Mouse (Mus musculus) ES-E14 (cell line): Measurements from ENCODE around the gene Prss16. TPM values are rescaled to one million over a fixed set of nuclear protein-coding genes. Genes with fewer than 3 reads are reported as not detected.

Experiments
- DNase-seq: peaks from one replicate; pipeline ENCODE4 v3.0.0-alpha.2; 2013; ENCODE audit warnings: low read depth, low spot score
- H3K27ac ChIP-seq: 2 replicates; pipeline ENCODE4 v1.5.1; 2012; ENCODE audit warnings: low read depth, mild to moderate bottlenecking, low read length, moderate library complexity, mixed read lengths; ENCODE audit not compliant: poor library complexity, insufficient read depth, severe bottlenecking
- H3K36me3 ChIP-seq: 2 replicates; pipeline ENCODE4 v1.6.1; 2012; ENCODE audit warnings: mild to moderate bottlenecking, low read length, moderate library complexity, mixed read lengths; ENCODE audit not compliant: control insufficient read depth, poor library complexity, insufficient read depth, severe bottlenecking
- H3K4me1 ChIP-seq, 2 experiments: fragments of 150-350 bp in 1 of 2; sonication (generic) in 1 of 2; 2 replicates each; pipeline ENCODE4 v1.6.1; 2012; ENCODE audit warnings: low read length in 2 of 2, mild to moderate bottlenecking in 1 of 2, mixed read lengths in 1 of 2; ENCODE audit not compliant: control insufficient read depth in 2 of 2, insufficient read depth in 2 of 2, poor library complexity in 1 of 2
- H3K4me3 ChIP-seq, 2 experiments: fragments of 150-350 bp in 1 of 2; sonication (generic) in 1 of 2; 2 replicates each; pipeline ENCODE4 v1.5.1; 2012; ENCODE audit warnings: low read length in 2 of 2, low read depth in 1 of 2, mild to moderate bottlenecking in 1 of 2, mixed read lengths in 1 of 2; ENCODE audit not compliant: insufficient read depth in 1 of 2, poor library complexity in 1 of 2, severe bottlenecking in 1 of 2
- H3K9ac ChIP-seq: 2 replicates; pipeline ENCODE4 v1.6.1; 2012; ENCODE audit warnings: low read depth, mild to moderate bottlenecking, low read length, mixed read lengths; ENCODE audit not compliant: poor library complexity, insufficient read depth, severe bottlenecking
- H3K9me3 ChIP-seq: fragments of 150-350 bp; sonication (generic); 2 replicates; pipeline ENCODE4 v1.6.1; 2012; ENCODE audit warnings: low read depth, mild to moderate bottlenecking, low read length; ENCODE audit not compliant: control insufficient read depth, insufficient read depth
- CHD2 ChIP-seq: IDR thresholded peaks from 2 replicates; pipeline ENCODE4 v1.6.1; 2014; ENCODE audit warnings: mild to moderate bottlenecking, low read depth, low read length, inconsistent platforms
- HCFC1 ChIP-seq: IDR thresholded peaks from 2 replicates; pipeline ENCODE4 v1.6.1; 2012; ENCODE audit warnings: low read length, inconsistent platforms, borderline replicate concordance; ENCODE audit not compliant: insufficient read depth
- MAFK ChIP-seq: IDR thresholded peaks from 2 replicates; pipeline ENCODE4 v1.6.1; 2014; ENCODE audit warnings: mild to moderate bottlenecking, low read depth, low read length, inconsistent platforms; ENCODE audit not compliant: insufficient read depth
- ZC3H11A ChIP-seq: IDR thresholded peaks from 2 replicates; pipeline ENCODE4 v1.6.1; 2012; ENCODE audit warnings: low read depth, mild to moderate bottlenecking, inconsistent platforms, low read length, borderline replicate concordance
- ZNF384 ChIP-seq: IDR thresholded peaks from 2 replicates; pipeline ENCODE4 v1.6.1; 2012; ENCODE audit warnings: low read depth, low read length, inconsistent platforms
- in situ Hi-C, 2 experiments: fragments of 600-800 bp; cut with MboI; formaldehyde crosslinking; loops; one replicate each; pipeline ENCODE4 v1.15.1; 2025; ENCODE audit warnings: low sequenced_read_pairs in 2 of 2, inconsistent platforms in 1 of 2; ENCODE audit not compliant: unreplicated experiment in 2 of 2
- total RNA-seq: library from RNA; depleted of rRNA; stranded (reverse); fragments of 300-350 nt; gene quantifications from 2 replicates; pipeline ENCODE4 v1.2.3, GENCODE M21; 2012

Gene Prss16
- total RNA-seq, 1 experiment = 2.6 TPM

DNA sequence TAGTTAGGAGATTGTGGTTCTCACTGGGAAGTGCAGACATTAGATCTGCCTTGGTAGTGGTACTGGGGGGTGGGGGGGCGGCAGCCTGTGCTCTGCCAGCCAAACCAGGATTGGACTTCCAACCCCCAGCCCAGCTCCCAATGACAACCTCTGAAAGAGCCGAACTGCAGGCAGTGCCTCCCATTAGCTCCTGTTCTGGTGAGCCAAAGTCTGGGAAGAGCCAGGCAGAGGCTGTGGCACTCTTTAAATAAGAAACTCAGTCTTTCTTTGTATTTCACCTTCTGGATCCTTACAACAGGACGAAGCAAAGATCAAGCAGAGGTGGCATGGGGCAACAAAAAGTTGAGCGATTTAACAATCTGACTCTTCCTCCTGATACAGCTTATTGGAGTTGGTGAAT, 10.4 kb downstream of the Prss16 start:
- TF ChIP-seq ZNF384 (no peak), MAFK (no peak), HCFC1 (no peak), CHD2 (no peak), ZC3H11A (no peak)
- DNase-seq = no peak
- Histone ChIP-seq H3K9me3 (no peaks in the 10 kb centered on the region), H3K4me1 (peaks cover 2 to 4% of the 10 kb centered on the region in 2 experiments; a peak in 2 of 4 replicates), H3K9ac (no peak overlapping the region), H3K27ac (no peak overlapping the region), H3K4me3 (no peak overlapping the region), H3K36me3 (no peaks in the 10 kb centered on the region)
- in situ Hi-C loops = no loop called here

DNA sequence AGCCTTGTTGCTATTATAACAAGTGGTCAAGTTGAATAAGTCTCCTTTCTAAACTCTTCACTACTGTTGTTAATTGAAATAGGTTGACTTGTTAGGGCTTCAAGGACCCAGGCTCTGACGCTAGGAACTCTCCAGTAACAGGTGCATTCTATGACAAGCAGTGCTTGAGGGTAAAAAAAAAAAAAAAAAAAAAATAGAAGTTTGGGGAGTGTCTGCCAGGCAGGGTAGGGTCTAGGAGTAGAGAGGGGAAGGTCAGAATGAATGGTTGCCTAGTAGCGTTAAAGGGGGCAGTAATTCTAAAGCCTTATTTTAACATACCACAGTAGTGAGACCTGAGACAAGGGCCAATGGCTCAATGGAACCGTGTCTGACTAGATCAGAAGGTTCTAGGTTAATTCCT, 11.1 kb downstream of the Prss16 start:
- TF ChIP-seq ZNF384 (peak; percentile 80), CHD2 (no peak)
- H3K36me3 ChIP-seq = no peaks in the 10 kb centered on the region
- H3K4me1 ChIP-seq = peaks cover 2 to 7% of the 10 kb centered on the region in 2 experiments; a peak in 3 of 4 replicates
- DNase-seq = no peak
- H3K27ac ChIP-seq = no peak overlapping the region
- no peaks in the 10 kb centered on the region for H3K9me3 ChIP-seq
- no peak overlapping the region for H3K9ac ChIP-seq
- H3K4me3 ChIP-seq = no peak overlapping the region
- in situ Hi-C loops = no loop called here

DNA sequence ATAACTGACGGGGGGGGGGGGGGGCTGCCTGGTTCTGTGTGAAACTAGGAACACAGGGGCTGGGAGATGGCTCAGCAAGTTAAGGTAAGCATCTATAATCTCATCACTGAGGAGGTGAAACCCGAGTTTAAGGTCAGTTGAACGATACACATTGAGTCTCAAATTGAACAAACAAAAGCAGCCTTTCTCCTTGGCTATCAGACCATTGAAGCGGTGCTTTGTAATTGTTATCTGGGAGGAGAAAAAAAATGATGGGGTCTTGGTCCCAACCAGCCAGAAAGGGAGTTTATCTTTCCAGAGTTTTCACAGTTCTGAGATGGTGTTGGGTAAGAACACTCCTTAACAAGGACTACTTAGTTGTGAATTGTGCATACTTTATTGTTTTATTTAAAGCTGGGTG, 11.7 kb downstream of the Prss16 start:
- Histone ChIP-seq H3K4me3 (no peak overlapping the region), H3K9ac (no peak overlapping the region), H3K36me3 (no peaks in the 10 kb centered on the region), H3K4me1 (peaks cover 5 to 8% of the 10 kb centered on the region in 2 experiments; a peak in 3 of 4 replicates), H3K9me3 (no peaks in the 10 kb centered on the region), H3K27ac (no peak overlapping the region)
- no peak for DNase-seq
- in situ Hi-C loops = no loop called here
- no peak for TF ChIP-seq CHD2
- TF ChIP-seq ZNF384 = peak; percentile 72

DNA sequence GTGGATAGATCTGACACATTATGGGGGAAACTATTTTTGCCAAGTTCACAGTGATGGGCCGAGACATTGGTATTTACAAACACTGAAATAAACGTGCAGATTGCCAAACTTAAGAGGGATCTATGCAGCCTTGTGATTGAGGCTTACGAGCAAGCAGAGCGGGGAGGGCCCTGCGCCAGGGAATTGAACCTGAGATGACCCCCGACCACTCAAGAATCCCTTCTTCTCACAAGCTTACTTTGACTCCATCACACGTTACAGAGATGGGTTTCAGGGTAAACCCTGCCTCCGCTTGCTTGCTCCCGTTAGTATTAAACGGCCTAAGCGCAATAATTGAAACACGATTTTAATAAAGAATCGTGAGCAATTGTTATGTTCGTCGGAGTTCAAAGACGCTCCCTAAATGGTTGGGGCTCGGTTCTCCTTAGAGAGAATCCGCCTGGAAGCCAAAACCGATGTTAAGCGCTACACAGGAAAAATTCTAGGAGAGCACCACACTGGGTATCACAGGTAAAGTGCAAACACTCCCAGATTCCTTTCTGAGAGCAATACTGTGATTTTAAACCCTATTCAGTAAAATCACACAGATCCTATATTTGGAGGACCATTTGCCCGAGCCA, 12.2 kb downstream of the Prss16 start:
- no peak for TF ChIP-seq MAFK
- TF ChIP-seq HCFC1 = no peak
- no peak for TF ChIP-seq ZNF384
- TF ChIP-seq CHD2 = no peak
- TF ChIP-seq ZC3H11A = no peak
- DNase-seq = no peak

DNA sequence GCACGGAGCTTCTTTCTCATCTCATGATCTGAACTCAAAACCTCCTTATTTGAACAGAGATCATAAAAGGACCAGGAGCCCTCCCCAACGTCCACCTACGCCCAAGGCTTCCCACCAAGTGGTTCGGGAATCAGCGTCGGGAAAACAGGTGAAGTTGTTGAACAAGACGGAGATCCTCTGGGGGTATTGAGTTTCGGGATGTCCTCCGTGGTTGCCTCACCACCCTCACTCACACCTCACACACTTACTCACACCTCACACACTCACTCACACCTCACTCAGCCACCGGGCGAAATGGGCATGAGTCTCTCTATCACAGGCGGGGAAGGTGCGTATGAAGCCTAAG, 12.7 kb downstream of the Prss16 start:
- Histone ChIP-seq H3K27ac (no peak overlapping the region), H3K9me3 (no peaks in the 10 kb centered on the region), H3K36me3 (no peaks in the 10 kb centered on the region), H3K4me1 (peaks cover 5 to 8% of the 10 kb centered on the region in 2 experiments; a peak in 3 of 4 replicates), H3K9ac (0 out of 2 replicates have a peak overlapping the region, but pooled peaks have one; percentile 7), H3K4me3 (peak overlapping the region; percentile 55 to 57)
- in situ Hi-C loops = no loop called here
- DNase-seq = no peak
- TF ChIP-seq CHD2 = no peak

More for the DNA sequence above, 12.2 kb downstream of the Prss16 start:
- peak overlapping the region; percentile 55 to 57 for H3K4me3 ChIP-seq
- H3K9me3 ChIP-seq = no peaks in the 10 kb centered on the region
- in situ Hi-C loops = no loop called here
- no peak overlapping the region; the same call in 1 of the 2 replicates for H3K9ac ChIP-seq
- H3K36me3 ChIP-seq = no peaks in the 10 kb centered on the region
- H3K4me1 ChIP-seq = peaks cover 5 to 8% of the 10 kb centered on the region in 2 experiments; a peak in 3 of 4 replicates
- H3K27ac ChIP-seq = no peak overlapping the region
